Mouse (Mus musculus) MEL (cell line): Measurements from ENCODE around the gene Rabl2. TPM values are rescaled to one million over a fixed set of nuclear protein-coding genes. Genes with fewer than 3 reads are reported as not detected.

Experiments
- DNase-seq: peaks from one replicate; pipeline ENCODE4 v3.0.0; 2011; ENCODE audit warnings: low read depth, low spot score
- H3K27ac ChIP-seq: 2 replicates; pipeline ENCODE4 v1.5.1; 2012; ENCODE audit warnings: low read depth, mild to moderate bottlenecking, control low read depth, low read length, moderate library complexity; ENCODE audit not compliant: control insufficient read depth
- H3K27me3 ChIP-seq, 2 experiments: fragments of 150-350 bp in 1 of 2; sonication (generic) in 1 of 2; 2 replicates each; pipeline ENCODE4 v1.6.1; 2012; ENCODE audit warnings: low read length in 2 of 2, mild to moderate bottlenecking in 2 of 2, improper control_type of control experiment in 1 of 2, moderate library complexity in 1 of 2; ENCODE audit not compliant: insufficient read depth in 2 of 2, control insufficient read depth in 1 of 2
- H3K36me3 ChIP-seq, 2 experiments: 2 replicates each; pipeline ENCODE4 v1.6.1; 2012 to 2014; ENCODE audit warnings: low read length in 2 of 2, improper control_type of control experiment in 1 of 2, inconsistent platforms in 1 of 2, mild to moderate bottlenecking in 1 of 2; ENCODE audit not compliant: insufficient read depth in 2 of 2, control insufficient read depth in 1 of 2
- H3K4me1 ChIP-seq, 2 experiments: fragments of 150-350 bp in 1 of 2; sonication (generic) in 1 of 2; 2 replicates each; pipeline ENCODE4 v1.6.1; 2012; ENCODE audit warnings: low read length in 2 of 2, improper control_type of control experiment in 1 of 2, mild to moderate bottlenecking in 1 of 2; ENCODE audit not compliant: insufficient read depth in 2 of 2, control insufficient read depth in 1 of 2
- H3K4me3 ChIP-seq, 2 experiments: fragments of 150-350 bp in 1 of 2; sonication (generic) in 1 of 2; 2 replicates each; pipeline ENCODE4 v1.5.1; 2012; ENCODE audit warnings: low read depth in 2 of 2, low read length in 2 of 2, mild to moderate bottlenecking in 2 of 2, moderate library complexity in 2 of 2, control low read depth in 1 of 2, improper control_type of control experiment in 1 of 2; ENCODE audit not compliant: control insufficient read depth in 1 of 2, insufficient read depth in 1 of 2
- H3K79me2 ChIP-seq: 2 replicates; pipeline ENCODE4 v1.6.1; 2012; ENCODE audit warnings: mild to moderate bottlenecking, low read length, moderate library complexity; ENCODE audit not compliant: control insufficient read depth, poor library complexity, insufficient read depth
- H3K9ac ChIP-seq: 2 replicates; pipeline ENCODE4 v1.6.1; 2012; ENCODE audit warnings: low read depth, mild to moderate bottlenecking, control low read depth, low read length, moderate library complexity; ENCODE audit not compliant: control insufficient read depth, poor library complexity, severe bottlenecking
- H3K9me3 ChIP-seq: fragments of 150-350 bp; sonication (generic); replicated peaks from 2 replicates; pipeline ENCODE4 v1.6.1; 2012; ENCODE audit warnings: mild to moderate bottlenecking, low read length, improper control_type of control experiment, moderate library complexity; ENCODE audit not compliant: insufficient read depth
- CHD1 ChIP-seq: IDR thresholded peaks from 2 replicates; pipeline ENCODE4 v1.6.1; 2012; ENCODE audit warnings: low read depth, mild to moderate bottlenecking, inconsistent platforms, low read length, improper control_type of control experiment
- EP300 ChIP-seq, 2 experiments: IDR thresholded peaks; 2 replicates each; pipeline ENCODE4 v1.6.1; 2011; ENCODE audit warnings: improper control_type of control experiment in 2 of 2, low read length in 2 of 2, low read depth in 1 of 2, mild to moderate bottlenecking in 1 of 2
- GATA1 ChIP-seq: IDR thresholded peaks from 2 replicates; pipeline ENCODE4 v1.6.1; 2011; ENCODE audit warnings: low read depth, low read length, improper control_type of control experiment
- HCFC1 ChIP-seq: IDR thresholded peaks from 2 replicates; pipeline ENCODE4 v1.6.1; 2012; ENCODE audit warnings: low read depth, mild to moderate bottlenecking, inconsistent platforms, low read length, improper control_type of control experiment, moderate library complexity
- JUND ChIP-seq: IDR thresholded peaks from 2 replicates; pipeline ENCODE4 v1.6.1; 2011; ENCODE audit warnings: low read depth, mild to moderate bottlenecking, improper control_type of control experiment, low read length
- MAFK ChIP-seq: IDR thresholded peaks from 2 replicates; pipeline ENCODE4 v1.6.1; 2011; ENCODE audit warnings: low read depth, mild to moderate bottlenecking, low read length, improper control_type of control experiment, borderline replicate concordance
- MAZ ChIP-seq: IDR thresholded peaks from 2 replicates; pipeline ENCODE4 v1.6.1; 2012; ENCODE audit warnings: low read depth, mild to moderate bottlenecking, inconsistent platforms, low read length, improper control_type of control experiment
- MEF2A ChIP-seq: IDR thresholded peaks from 2 replicates; pipeline ENCODE4 v1.6.1; 2014; ENCODE audit warnings: low read depth, mild to moderate bottlenecking, inconsistent platforms, low read length, improper control_type of control experiment; ENCODE audit not compliant: poor library complexity, insufficient replicate concordance, severe bottlenecking; ENCODE audit errors: extremely low read depth
- POLR2A ChIP-seq, 2 experiments: IDR thresholded peaks; 2 replicates each; pipeline ENCODE4 v1.6.1; 2011 to 2012; ENCODE audit warnings: low read length in 2 of 2, mild to moderate bottlenecking in 2 of 2, control low read depth in 1 of 2, improper control_type of control experiment in 1 of 2, low read depth in 1 of 2, moderate library complexity in 1 of 2; ENCODE audit not compliant: control insufficient read depth in 1 of 2, insufficient read depth in 1 of 2, poor library complexity in 1 of 2
- POLR2AphosphoS2 ChIP-seq: IDR thresholded peaks from 2 replicates; pipeline ENCODE4 v1.6.1; 2011; ENCODE audit warnings: low read length, improper control_type of control experiment
- TBP ChIP-seq: IDR thresholded peaks from 2 replicates; pipeline ENCODE4 v1.8.0; 2011; ENCODE audit warnings: low read depth, low read length, improper control_type of control experiment
- TCF12 ChIP-seq: IDR thresholded peaks from 2 replicates; pipeline ENCODE4 v1.6.1; 2014; ENCODE audit warnings: low read depth, mild to moderate bottlenecking, inconsistent platforms, low read length, improper control_type of control experiment, moderate library complexity
- UBTF ChIP-seq: IDR thresholded peaks from 2 replicates; pipeline ENCODE4 v1.6.1; 2012; ENCODE audit warnings: low read depth, mild to moderate bottlenecking, inconsistent platforms, low read length, improper control_type of control experiment, moderate library complexity, borderline replicate concordance; ENCODE audit not compliant: insufficient read depth
- ZKSCAN1 ChIP-seq: IDR thresholded peaks from 2 replicates; pipeline ENCODE4 v1.6.1; 2012; ENCODE audit warnings: low read depth, mild to moderate bottlenecking, inconsistent platforms, low read length, improper control_type of control experiment, moderate library complexity
- ZMIZ1 ChIP-seq: IDR thresholded peaks from 2 replicates; pipeline ENCODE4 v1.6.1; 2012; ENCODE audit warnings: low read depth, mild to moderate bottlenecking, inconsistent platforms, low read length, improper control_type of control experiment, moderate library complexity
- ZNF384 ChIP-seq: IDR thresholded peaks from 2 replicates; pipeline ENCODE4 v1.6.1; 2012; ENCODE audit warnings: low read depth, mild to moderate bottlenecking, inconsistent platforms, low read length, improper control_type of control experiment
- polyA plus RNA-seq, 2 experiments: library from polyadenylated mRNA; stranded (reverse) in 1 of 2; unstranded in 1 of 2; fragments of >175 nt in 1 of 2; fragments of >200 nt in 1 of 2; gene quantifications; 2 replicates each; pipeline versions ENCODE4 v1.2.1 to v1.2.4; 2012; ENCODE audit warnings: low replicate concordance in 2 of 2, low read depth in 1 of 2; ENCODE audit not compliant: insufficient read length in 2 of 2, insufficient read depth in 1 of 2, missing spikeins in 1 of 2
- total RNA-seq: library from RNA; depleted of rRNA; stranded (reverse); fragments of 300-350 nt; gene quantifications from 2 replicates; pipeline ENCODE4 v1.2.3, GENCODE M21; 2012

Gene Rabl2
- total and polyA plus RNA-seq, 3 experiments = 3.0 to 10.6 TPM; not detected in 1

DNA sequence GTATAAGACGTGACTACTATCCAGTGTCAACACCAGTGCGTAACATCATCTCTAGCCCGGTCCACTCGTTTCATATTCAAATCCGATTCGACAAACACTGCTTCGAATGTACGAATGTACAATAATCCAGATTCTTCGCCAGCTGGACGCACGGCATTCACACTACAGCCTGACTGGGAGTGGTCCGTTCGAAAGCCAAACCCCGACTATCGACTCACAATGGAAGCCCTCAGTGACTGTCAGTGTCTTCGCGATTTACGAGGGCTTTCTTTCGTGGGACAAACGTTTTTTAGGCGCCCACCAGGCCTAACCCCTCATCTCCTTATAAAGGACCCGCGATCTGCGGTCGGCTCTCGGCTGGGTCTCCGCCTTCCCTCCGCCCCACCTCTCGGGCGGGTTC lies 406 bp downstream of the Rabl2 start:
- TF ChIP-seq MAZ (no peak), POLR2A (IDR thresholded peaks at IDR 0.05; ENCODE audit: control insufficient read depth in 1 of 2, insufficient read depth in 1 of 2, low read depth in 1 of 2, low read length in 2 of 2, poor library complexity in 1 of 2) (no peak), EP300 (IDR thresholded peaks at IDR 0.05; ENCODE audit: low read depth in 1 of 2, low read length in 2 of 2) (no peak)
- no peaks in the 10 kb centered on the region for H3K9me3 ChIP-seq
- no peak overlapping the region for H3K27ac ChIP-seq
- H3K79me2 ChIP-seq = no peaks in the 10 kb centered on the region
- peak overlapping the region; percentile 76 to 77 for H3K4me3 ChIP-seq
- peaks cover 0 to 3% of the 10 kb centered on the region in 2 experiments; a peak in 1 of 4 replicates for H3K36me3 ChIP-seq
- DNase-seq = no peak
- peak overlapping the region; percentile 69 for H3K9ac ChIP-seq
- H3K27me3 ChIP-seq = peaks cover 0 to 4% of the 10 kb centered on the region in 2 experiments; a peak in 2 of 4 replicates
- no peaks in the 10 kb centered on the region for H3K4me1 ChIP-seq

DNA sequence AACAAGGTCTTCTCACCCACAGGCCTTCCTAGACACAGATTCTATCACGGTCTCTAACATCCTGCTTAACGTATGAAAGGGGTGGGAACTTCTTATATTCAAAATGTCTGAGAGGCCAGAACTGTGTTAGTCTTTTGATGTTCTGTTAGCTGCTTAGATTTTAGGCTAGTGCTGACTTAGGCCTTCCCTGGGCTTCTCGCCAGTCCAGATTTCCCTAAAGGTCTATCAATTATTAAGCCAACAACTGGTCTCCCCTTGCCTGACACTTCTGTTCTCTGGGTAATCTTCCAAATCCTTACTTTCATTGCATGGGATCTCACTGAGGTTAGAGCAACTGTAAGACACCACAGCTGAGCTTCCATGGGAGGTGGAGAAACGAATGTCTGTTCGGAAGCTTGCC lies 2.6 kb downstream of the Rabl2 start:
- Histone ChIP-seq H3K79me2 (no peaks in the 10 kb centered on the region), H3K4me1 (no peaks in the 10 kb centered on the region), H3K36me3 (peaks cover 0 to 3% of the 10 kb centered on the region in 2 experiments; a peak in 1 of 4 replicates), H3K4me3 (no peak overlapping the region), H3K9me3 (no peaks in the 10 kb centered on the region), H3K9ac (no peak overlapping the region), H3K27me3 (peaks cover 0 to 4% of the 10 kb centered on the region in 2 experiments; a peak in 2 of 4 replicates), H3K27ac (no peak overlapping the region)
- no peak for DNase-seq
- TF ChIP-seq MAFK = no peak
- no peak for TF ChIP-seq MAZ
- no peak for TF ChIP-seq ZMIZ1
- TF ChIP-seq TCF12 = no peak
- no peak for TF ChIP-seq HCFC1
- no peak for TF ChIP-seq MEF2A
- TF ChIP-seq JUND = no peak
- no peak for TF ChIP-seq CHD1
- TF ChIP-seq POLR2AphosphoS2 = no peak
- no peak for TF ChIP-seq ZNF384
- TF ChIP-seq UBTF = no peak
- no peak for TF ChIP-seq ZKSCAN1
- no peak for TF ChIP-seq GATA1
- no peak for TF ChIP-seq POLR2A (IDR thresholded peaks at IDR 0.05; ENCODE audit: control insufficient read depth in 1 of 2, insufficient read depth in 1 of 2, low read depth in 1 of 2, low read length in 2 of 2, poor library complexity in 1 of 2)
- TF ChIP-seq TBP = no peak
